Mouse (Mus musculus): ENCODE measurements around the gene Olfr1424.
"Not testable (repeated sequence)": the region's sequence is repeated elsewhere in the genome, so short reads cannot be mapped to it uniquely, and the experiment has no call there.

Gene Olfr1424

DNA sequence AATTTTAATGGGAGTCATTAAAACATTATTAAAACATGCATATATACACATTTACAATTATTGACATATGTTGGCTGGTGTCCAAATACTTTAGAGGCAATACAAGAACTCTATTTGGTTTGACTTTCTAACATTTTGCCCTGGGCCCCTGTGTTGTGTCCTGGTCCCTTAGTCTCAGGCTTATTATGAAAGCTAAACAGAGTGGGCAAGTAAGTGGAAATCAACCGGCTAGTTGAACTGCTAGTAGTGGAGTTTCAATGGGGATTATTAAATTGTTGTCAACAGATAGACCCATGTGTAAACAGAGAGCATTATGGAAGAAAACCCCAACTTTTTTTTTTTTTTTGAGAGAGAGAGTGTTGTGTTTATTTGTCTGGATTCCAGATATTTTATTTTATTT lies at the start of gene Olfr1424:
Gene Olfr1424, minus strand, starts transcription at position 101 of the 400 bp plus-strand sequence.
- in situ Hi-C loops (cut with MboI; ENCODE audit: low sequenced_read_pairs), result not testable (repeated sequence)

DNA sequence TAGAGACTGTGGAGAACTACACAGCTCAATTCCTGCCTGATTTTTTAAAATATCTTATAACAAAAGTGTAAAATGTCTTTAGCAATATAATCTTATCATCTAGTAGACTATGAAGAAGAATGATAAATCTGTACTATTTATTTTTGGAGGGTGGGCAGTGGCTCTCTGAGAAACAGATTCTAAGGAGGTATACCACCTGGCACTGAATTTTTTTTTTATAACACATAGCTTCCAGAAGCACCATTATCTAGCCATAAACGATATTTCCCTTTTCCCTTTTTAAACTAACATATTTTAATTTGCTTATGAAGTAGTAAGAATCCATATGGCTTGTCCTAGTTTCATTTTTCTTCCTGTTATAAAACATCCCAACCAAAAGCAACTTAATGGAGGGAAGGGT lies 42.1 kb upstream of the Olfr1424 start:
- in situ Hi-C loops (cut with MboI; ENCODE audit: low sequenced_read_pairs), result no loop called here

- in situ Hi-C loops (cut with MboI; ENCODE audit: low sequenced_read_pairs), result no loop called here
These were observed 40.8 kb upstream of the Olfr1424 start, which contains the start of gene Olfr1427 for GRCm38 (mm10) chr19:12103234-12103633. Olfr1427 (minus strand) TSS chr19:12103334.

DNA sequence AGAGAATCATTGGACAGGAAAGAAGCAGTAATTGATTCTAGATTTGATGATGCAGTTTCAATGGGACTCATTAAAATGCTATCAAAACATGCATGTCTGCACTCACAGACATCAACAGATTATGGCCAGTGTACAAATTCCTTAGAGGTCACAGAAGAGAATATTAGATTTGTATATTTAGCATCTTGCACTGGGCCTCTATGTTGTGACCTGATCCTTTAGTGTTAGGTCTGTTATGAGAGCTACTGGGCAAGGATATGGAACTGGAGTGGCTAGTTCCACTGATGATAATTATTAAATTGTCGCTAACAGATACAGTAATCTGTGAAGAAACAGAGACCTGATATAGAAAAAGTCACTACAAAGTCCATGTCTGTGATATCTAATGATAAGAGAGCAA lies 29.4 kb upstream of the Olfr1424 start, which contains the start of gene Olfr1426:
Gene Olfr1426, minus strand, starts transcription at position 101 of the 400 bp plus-strand sequence.
- in situ Hi-C loops (cut with MboI; ENCODE audit: low sequenced_read_pairs), result no loop called here

GRCm38 (mm10) chr19:12077631-12078030 lies 15.1 kb upstream of the Olfr1424 start, which contains the start of gene Olfr1425:
Olfr1425 (minus strand) TSS chr19:12077731.
- in situ Hi-C loops (cut with MboI; ENCODE audit: low sequenced_read_pairs), result not testable (repeated sequence)

- in situ Hi-C loops (cut with MboI; ENCODE audit: low sequenced_read_pairs), result not testable (repeated sequence)
These were observed 7.1 kb upstream of the Olfr1424 start for GRCm38 (mm10) chr19:12069546-12069945.

GRCm38 (mm10) chr19:12067806-12068205 lies 5.3 kb upstream of the Olfr1424 start:
- in situ Hi-C loops (cut with MboI; ENCODE audit: low sequenced_read_pairs), result not testable (repeated sequence)

- in situ Hi-C loops (cut with MboI; ENCODE audit: low sequenced_read_pairs), result no loop called here
These were observed 19.3 kb downstream of the Olfr1424 start for GRCm38 (mm10) chr19:12043163-12043562.

- in situ Hi-C loops (cut with MboI; ENCODE audit: low sequenced_read_pairs), result no loop called here
These were observed 21.3 kb downstream of the Olfr1424 start, which contains the start of gene Olfr1423 for GRCm38 (mm10) chr19:12041217-12041616. Olfr1423 (minus strand) TSS chr19:12041317.

DNA sequence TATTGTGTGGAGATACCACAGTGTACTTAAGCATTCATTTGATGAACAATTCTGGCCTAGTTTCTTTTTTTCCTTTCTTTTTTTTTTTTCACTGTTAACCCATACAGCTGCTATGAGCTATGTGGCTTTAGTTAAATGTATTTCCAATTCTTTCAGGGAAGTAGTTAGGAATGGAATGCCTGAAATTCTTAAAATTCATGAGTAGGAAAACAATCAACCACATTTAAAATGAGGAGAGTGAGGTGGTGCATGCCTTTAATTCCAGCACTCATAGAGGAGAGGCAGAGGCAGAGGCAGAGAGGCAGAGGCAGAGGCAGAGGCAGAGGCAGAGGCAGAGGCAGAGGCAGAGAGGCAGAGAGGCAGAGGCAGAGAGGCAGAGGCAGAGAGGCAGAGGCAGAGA lies 24.8 kb downstream of the Olfr1424 start:
- in situ Hi-C loops (cut with MboI; ENCODE audit: low sequenced_read_pairs), result no loop called here

GRCm38 (mm10) chr19:12026606-12027005 lies 35.9 kb downstream of the Olfr1424 start:
- in situ Hi-C loops (cut with MboI; ENCODE audit: low sequenced_read_pairs), result no loop called here

DNA sequence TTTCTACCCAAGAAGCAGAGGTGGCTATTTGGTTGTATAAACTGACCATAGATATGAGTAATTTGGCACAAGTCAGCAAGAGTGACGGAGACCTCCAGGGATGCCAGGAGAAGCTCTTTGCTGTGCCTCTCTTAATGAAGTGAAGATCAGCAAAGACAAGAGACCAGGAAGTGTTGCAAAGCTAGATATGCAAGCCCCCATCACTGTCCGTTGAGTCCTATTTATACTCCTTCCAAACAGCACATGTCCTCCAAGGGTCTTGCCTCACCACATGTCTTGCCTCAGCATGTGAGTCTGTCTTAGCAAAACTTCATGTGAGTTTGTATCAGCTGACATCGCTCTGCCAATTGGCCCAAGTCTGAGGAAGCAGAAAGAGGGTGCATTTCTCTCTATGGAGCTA lies 37.1 kb downstream of the Olfr1424 start:
- in situ Hi-C loops (cut with MboI; ENCODE audit: low sequenced_read_pairs), result no loop called here

DNA sequence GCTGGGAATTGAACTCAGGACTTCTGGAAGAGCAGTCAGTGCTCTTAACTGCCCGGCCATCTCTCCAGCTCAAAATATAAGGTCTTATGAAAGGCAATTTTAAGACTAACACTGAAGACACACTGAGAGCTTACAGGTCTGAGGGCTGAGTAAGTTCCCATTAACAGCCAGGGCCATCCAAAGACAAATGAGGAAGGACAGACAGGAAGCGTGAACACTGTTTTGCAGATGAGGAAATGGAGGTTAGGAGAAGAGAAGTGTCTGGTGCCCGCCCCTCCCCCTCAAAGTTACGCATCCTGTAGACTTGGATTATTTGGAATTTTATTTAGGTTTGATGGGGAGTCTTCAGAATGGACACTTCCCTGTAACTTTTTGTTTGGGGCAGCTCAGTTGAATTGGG lies 38.3 kb downstream of the Olfr1424 start:
- in situ Hi-C loops (cut with MboI; ENCODE audit: low sequenced_read_pairs), result loop anchor here (25.0 kb wide), 1 partner anchor 412 kb away; the partner anchor contains the start of genes Ms4a2 and Ms4a6d

GRCm38 (mm10) chr19:12016192-12016591 lies 46.3 kb downstream of the Olfr1424 start:
- in situ Hi-C loops (cut with MboI; ENCODE audit: low sequenced_read_pairs), result loop anchor here (25.0 kb wide), 1 partner anchor 404 kb away; the partner anchor contains the start of genes Ms4a2 and Ms4a6d

- in situ Hi-C loops (cut with MboI; ENCODE audit: low sequenced_read_pairs), result loop anchor here (25.0 kb wide), 1 partner anchor 403 kb away; the partner anchor contains the start of genes Ms4a2 and Ms4a6d
These were observed 46.8 kb downstream of the Olfr1424 start for GRCm38 (mm10) chr19:12015708-12016107.

- in situ Hi-C loops (cut with MboI; ENCODE audit: low sequenced_read_pairs), result loop anchor here (25.0 kb wide), 1 partner anchor 401 kb away; the partner anchor contains the start of genes Ms4a2 and Ms4a6d
These were observed 49.3 kb downstream of the Olfr1424 start for GRCm38 (mm10) chr19:12013228-12013627.

GRCm38 (mm10) chr19:12012615-12013014 lies 49.9 kb downstream of the Olfr1424 start:
- in situ Hi-C loops (cut with MboI; ENCODE audit: low sequenced_read_pairs), result loop anchor here (25.0 kb wide), 1 partner anchor 400 kb away; the partner anchor contains the start of genes Ms4a2 and Ms4a6d

- in situ Hi-C loops (cut with MboI; ENCODE audit: low sequenced_read_pairs), result loop anchor here (25.0 kb wide), 1 partner anchor 400 kb away; the partner anchor contains the start of genes Ms4a2 and Ms4a6d
These were observed 50.6 kb downstream of the Olfr1424 start for GRCm38 (mm10) chr19:12011560-12012556.

- in situ Hi-C loops (cut with MboI; ENCODE audit: low sequenced_read_pairs), result loop anchor here (25.0 kb wide), 1 partner anchor 399 kb away; the partner anchor contains the start of genes Ms4a2 and Ms4a6d
These were observed 51.4 kb downstream of the Olfr1424 start for GRCm38 (mm10) chr19:12010916-12011559.

GRCm38 (mm10) chr19:12010281-12010771 lies 52.2 kb downstream of the Olfr1424 start:
- in situ Hi-C loops (cut with MboI; ENCODE audit: low sequenced_read_pairs), result loop anchor here (25.0 kb wide), 1 partner anchor 398 kb away; the partner anchor contains the start of genes Ms4a2 and Ms4a6d

Measured in CH12F3 (cell line).